Mouse (Mus musculus) bone marrow macrophage, adult 2 months (primary cell): Measurements from ENCODE around the gene Zfp607a. TPM values are rescaled to one million over a fixed set of nuclear protein-coding genes. Genes with fewer than 3 reads are reported as not detected.

ENCODE experiments used
- H3K27ac ChIP-seq: 2 replicates; pipeline ENCODE4 v1.5.1; 2012; ENCODE audit warnings: low read depth, low read length; ENCODE audit not compliant: insufficient read depth
- H3K4me1 ChIP-seq: 2 replicates; pipeline ENCODE4 v1.6.1; 2012; ENCODE audit warnings: low read length; ENCODE audit not compliant: control insufficient read depth, insufficient read depth
- H3K4me3 ChIP-seq: 2 replicates; pipeline ENCODE4 v1.5.1; 2012; ENCODE audit warnings: mild to moderate bottlenecking, low read length, moderate library complexity; ENCODE audit not compliant: insufficient read depth
- CTCF ChIP-seq: IDR thresholded peaks from 2 replicates; pipeline ENCODE4 v1.5.1; 2012; ENCODE audit warnings: low read depth, mild to moderate bottlenecking, low read length, moderate library complexity
- POLR2A ChIP-seq: IDR thresholded peaks from 2 replicates; pipeline ENCODE4 v1.6.1; 2012; ENCODE audit warnings: mild to moderate bottlenecking, low read depth, low read length, borderline replicate concordance
- polyA plus RNA-seq: library from polyadenylated mRNA; stranded (reverse); fragments of >200 nt; gene quantifications from 2 replicates; pipeline ENCODE4 v1.2.4, GENCODE M21; 2012; ENCODE audit not compliant: missing spikeins, insufficient read depth, insufficient read length

Zfp607a gene
- 6.5 and 7.8 TPM in 2 replicates for polyA plus RNA-seq

GRCm38 (mm10) chr7:27857227-27857626 lies at the start of gene Zfp607a:
Gene Zfp607a (plus strand): TSS chr7:27857527.
- Histone ChIP-seq H3K27ac (no peak within 1 kb of the TSS), H3K4me1 (peaks cover 8% of the 10 kb centered on the region), H3K4me3 (no peak within 1 kb of the TSS)
- no peak for TF ChIP-seq CTCF
- no peak for TF ChIP-seq POLR2A

GRCm38 (mm10) chr7:27818526-27819110 lies 38.7 kb upstream of the Zfp607a start:
- Histone ChIP-seq H3K27ac (no peak overlapping the region), H3K4me3 (no peak overlapping the region), H3K4me1 (peaks cover 2% of the 10 kb centered on the region; the same call in 1 of the 2 replicates)
- TF ChIP-seq CTCF (no peak), POLR2A (no peak)

- H3K4me3 ChIP-seq: no peak overlapping the region
- H3K4me1 ChIP-seq: no peaks in the 10 kb centered on the region
- no peak overlapping the region for H3K27ac ChIP-seq
- TF ChIP-seq POLR2A: no peak
- TF ChIP-seq CTCF: no peak
These were observed 34.7 kb upstream of the Zfp607a start for GRCm38 (mm10) chr7:27822611-27823010.

- no peak overlapping the region for H3K4me3 ChIP-seq
- TF ChIP-seq POLR2A: no peak
- no peak for TF ChIP-seq CTCF
These were observed 23.2 kb upstream of the Zfp607a start for GRCm38 (mm10) chr7:27834131-27834530.

DNA sequence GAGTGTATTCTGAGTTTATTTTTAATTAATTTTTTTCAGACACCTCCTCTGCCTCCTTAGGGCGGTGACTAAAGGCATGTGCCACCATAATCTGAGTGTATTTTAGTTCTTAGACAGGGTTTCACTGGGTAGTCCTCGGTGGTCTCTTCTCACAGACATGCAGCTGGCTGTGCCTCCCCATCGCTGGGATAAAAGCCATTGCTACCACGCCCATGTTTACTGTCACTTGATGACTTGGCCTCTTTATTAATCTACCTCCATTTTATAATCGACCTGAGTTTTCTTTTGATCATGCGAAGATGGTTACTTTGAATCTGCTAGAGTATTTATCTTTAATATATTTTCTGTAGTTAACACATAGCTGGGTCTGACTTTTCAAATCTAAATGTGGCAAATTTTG lies 19.4 kb upstream of the Zfp607a start:
- Histone ChIP-seq H3K4me1 (peaks cover 6% of the 10 kb centered on the region; the same call in 1 of the 2 replicates), H3K4me3 (peak overlapping the region; percentile 66), H3K27ac (peak overlapping the region; percentile 39)
- TF ChIP-seq CTCF (no peak), POLR2A (no peak)

More at GRCm38 (mm10) chr7:27834131-27834530, 23.2 kb upstream of the Zfp607a start:
- Histone ChIP-seq H3K27ac (no peak overlapping the region), H3K4me1 (0 out of 2 replicates have a peak, but pooled peaks cover 3% of the 10 kb centered on the region)

DNA sequence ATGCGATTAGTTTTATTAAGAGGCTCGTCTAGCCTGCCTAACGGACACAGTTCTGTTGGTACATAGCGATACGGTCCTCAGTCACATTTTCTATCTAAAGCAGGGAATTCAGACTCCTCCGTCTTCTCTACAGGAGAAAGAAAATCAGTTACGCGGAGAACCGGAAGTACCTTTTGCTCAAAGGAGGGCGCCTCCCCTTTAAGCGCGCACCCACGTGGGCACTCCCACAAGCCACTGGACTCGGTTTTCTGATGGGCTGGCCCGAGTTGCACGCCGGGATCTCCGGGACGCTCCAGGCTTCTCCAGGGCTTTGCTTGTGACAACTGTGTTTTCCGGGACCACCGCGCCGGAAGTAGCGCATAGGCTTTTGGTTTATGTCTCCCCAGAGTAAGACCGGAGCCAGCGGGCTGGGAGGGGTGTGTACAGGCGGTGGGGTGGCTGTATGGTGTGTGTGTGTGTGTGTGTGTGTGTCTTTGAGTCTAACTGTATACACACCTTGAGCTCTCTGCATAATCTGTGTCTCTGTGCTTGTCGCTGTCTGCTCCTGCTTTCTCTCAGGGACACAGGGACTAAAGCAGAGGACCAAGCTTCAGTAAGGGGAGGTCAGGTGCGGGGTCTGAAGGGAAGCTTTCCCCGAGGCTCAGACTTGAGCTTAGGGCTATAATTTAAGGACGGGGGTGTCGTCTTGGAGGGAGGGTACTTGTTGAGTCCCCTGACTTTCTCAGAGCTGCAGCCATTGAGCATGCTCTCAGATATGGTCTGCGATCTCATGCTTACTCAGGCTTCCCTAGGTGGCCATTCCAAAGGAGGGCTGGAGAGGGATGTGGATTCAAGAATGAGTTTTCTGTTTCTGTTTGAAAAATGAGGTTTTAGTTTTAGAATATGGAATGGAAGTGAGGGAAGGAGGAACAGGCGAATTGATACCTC lies 18.7 kb upstream of the Zfp607a start, which contains the start of gene Zfp59:
Gene Zfp59, plus strand, starts transcription at position 285 of the 927 bp plus-strand sequence.
- peak within 1 kb of the TSS; percentile 39 for H3K27ac ChIP-seq
- H3K4me1 ChIP-seq: peaks cover 6% of the 10 kb centered on the region; the same call in 1 of the 2 replicates
- H3K4me3 ChIP-seq: peak within 1 kb of the TSS; percentile 66
- TF ChIP-seq POLR2A: no peak
- TF ChIP-seq CTCF: no peak

DNA sequence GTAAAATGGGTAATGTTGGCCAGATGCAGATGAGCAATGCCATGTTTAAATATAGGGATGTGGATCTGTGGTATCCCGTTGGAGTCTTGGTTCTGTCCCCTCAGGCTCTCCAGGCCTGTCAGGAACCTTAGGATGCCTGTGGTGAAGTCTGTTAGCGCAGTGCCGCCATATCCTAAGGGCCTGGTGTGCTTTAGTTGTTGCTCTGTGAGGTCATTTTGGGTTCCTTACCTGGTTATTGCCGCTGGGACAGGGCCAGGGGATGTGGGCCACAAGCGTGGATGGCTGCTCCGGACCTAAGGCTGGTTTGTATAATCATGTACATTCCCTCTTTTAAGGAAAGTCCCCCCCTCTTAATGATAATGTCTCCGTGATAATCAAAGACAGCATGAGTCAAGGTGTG lies 17.7 kb upstream of the Zfp607a start:
- TF ChIP-seq POLR2A: no peak
- no peak for TF ChIP-seq CTCF
- H3K4me1 ChIP-seq: peaks cover 6% of the 10 kb centered on the region; the same call in 1 of the 2 replicates
- H3K4me3 ChIP-seq: peak overlapping the region; percentile 66; the same call in 1 of the 2 replicates
- H3K27ac ChIP-seq: no peak overlapping the region

GRCm38 (mm10) chr7:27840104-27840503 lies 17.2 kb upstream of the Zfp607a start:
- Histone ChIP-seq H3K27ac (no peak overlapping the region), H3K4me1 (peaks cover 6% of the 10 kb centered on the region; the same call in 1 of the 2 replicates), H3K4me3 (no peak overlapping the region)
- no peak for TF ChIP-seq POLR2A
- no peak for TF ChIP-seq CTCF

DNA sequence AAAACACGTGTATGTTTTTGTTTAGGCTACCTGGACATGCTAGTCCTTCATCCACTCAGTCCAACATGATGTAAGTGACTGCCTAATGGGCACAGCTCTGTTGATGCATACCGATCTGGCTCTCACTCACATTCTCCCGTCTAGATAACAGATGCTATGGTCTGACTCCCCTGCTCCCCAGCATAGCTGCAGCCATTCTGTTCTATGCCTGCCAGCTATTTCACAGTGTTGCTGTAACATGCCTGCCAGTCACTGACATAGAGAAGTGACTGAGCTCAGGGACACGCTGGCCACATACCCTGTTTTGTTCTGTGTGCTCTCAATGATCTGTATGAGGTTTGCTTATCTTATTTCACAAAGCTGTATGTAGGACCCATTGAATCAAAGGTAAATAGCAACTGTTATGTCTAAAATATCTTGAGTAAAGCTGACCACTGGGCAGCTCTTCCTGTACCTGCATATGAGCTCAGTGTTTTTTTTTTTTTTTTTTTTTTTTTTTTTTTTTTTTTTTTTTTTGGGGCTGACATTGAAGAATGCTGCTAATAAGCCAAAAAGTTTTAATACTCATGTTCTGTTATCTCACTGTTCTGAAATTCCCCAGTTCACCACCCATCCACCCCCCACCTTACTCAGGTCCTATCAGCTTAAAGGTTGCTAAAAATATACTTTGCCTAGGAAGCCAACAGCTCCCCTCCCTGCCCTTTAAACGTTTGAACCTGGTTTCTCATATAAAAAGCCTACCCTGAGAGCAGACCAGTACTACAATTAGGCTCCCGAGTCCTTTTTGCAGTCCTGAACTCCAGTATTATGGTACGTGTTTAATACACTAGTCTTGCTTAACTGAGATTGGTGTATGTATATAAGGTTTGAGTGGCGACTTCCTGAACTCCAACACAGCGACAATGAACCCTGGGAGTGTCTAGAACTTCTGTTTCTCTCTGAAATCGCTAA lies 2.2 kb downstream of the Zfp607a start:
- Histone ChIP-seq H3K4me3 (peak overlapping the region; percentile 88), H3K4me1 (peaks cover 8% of the 10 kb centered on the region), H3K27ac (peak overlapping the region; percentile 77)
- TF ChIP-seq POLR2A: no peak
- TF ChIP-seq CTCF: no peak
